Mouse (Mus musculus): Measurements from ENCODE around the gene Mfap5.
"Not testable (repeated sequence)": the region's sequence is repeated elsewhere in the genome, so short reads cannot be mapped to it uniquely, and the experiment has no call there.

Mfap5 gene

DNA sequence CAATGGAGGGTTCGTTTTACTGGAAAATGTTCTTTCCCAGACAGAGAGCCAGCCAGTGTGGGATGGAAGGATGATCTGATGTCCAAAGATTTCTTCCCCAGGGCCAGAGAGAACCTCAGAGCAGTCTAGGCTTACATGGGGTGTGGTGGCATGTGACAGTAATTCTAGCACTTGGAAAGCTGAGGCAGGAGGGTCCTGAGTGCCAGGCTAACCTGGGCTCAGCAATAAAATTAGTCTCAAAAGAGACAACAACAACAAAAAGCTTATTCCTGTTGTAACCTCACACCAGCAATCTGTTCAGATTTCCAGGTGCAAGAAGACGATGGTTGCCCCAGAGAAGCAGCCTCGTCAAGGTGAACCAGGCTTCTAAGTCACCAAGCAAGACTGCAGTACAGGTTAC, at the start of gene Mfap5:
Gene Mfap5, plus strand, starts transcription at position 301 of the 400 bp plus-strand sequence.
- no peak for DNase-seq (ENCODE audit: low spot score in 2 of 2)

DNA sequence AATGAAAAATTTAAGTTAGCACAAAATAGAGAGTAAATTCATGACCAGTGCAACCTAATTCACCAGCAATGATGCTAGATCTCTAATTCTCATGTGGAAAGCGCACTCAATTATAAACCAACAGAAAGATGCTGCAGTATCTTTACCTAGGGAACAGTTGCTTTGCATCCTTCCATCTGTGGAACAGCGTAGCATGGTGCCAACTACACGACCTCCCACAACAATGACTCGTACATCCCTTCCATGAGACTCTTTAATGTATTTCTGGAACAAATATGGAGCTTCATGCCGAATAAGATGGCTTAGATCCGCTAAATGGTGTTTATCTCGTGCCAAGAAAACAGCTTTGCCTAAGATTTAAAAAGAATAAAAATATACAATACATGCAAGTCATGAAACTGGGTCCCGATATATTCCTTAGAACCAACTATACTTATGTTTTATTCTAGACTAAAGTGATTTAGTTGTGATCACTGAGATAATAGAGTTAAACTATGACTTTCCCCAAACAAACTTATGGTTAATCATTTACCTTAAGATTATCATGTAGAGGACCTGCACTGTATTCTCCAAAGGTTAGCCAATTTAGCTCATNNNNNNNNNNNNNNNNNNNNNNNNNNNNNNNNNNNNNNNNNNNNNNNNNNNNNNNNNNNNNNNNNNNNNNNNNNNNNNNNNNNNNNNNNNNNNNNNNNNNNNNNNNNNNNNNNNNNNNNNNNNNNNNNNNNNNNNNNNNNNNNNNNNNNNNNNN, 46.5 kb upstream of the Mfap5 start:
- no peak for DNase-seq (ENCODE audit: low spot score in 2 of 2)

DNA sequence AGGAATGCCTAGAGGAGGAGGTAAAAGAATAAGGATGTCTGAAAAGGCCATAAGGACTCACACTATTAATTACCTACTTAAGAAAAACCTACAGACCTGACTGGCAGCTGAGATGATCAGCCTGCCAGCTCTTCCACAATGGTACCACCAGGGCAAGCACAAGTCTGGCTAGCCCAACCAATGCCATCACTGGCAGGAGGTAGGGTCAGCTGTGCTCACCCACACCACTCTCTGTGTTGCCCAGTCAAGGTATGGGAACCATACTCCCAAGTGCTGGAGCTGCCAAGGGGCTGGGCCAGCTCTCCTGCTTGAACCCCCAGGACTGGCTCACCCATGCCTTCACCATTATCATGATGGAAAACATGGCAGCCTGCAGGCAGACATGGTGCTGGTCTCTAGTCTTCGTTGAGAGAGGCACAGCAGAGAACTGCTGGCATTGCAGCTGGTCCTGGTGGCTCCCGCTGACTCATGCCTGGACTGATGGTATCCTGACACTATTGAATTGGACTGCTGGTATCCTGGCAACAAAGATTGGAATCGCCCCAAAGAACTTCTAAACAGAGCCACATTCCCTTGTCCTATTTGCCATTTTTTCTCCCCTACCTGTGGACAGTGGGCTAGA, 39.4 kb upstream of the Mfap5 start:
- DNase-seq (ENCODE audit: low spot score in 2 of 2), result no peak

DNA sequence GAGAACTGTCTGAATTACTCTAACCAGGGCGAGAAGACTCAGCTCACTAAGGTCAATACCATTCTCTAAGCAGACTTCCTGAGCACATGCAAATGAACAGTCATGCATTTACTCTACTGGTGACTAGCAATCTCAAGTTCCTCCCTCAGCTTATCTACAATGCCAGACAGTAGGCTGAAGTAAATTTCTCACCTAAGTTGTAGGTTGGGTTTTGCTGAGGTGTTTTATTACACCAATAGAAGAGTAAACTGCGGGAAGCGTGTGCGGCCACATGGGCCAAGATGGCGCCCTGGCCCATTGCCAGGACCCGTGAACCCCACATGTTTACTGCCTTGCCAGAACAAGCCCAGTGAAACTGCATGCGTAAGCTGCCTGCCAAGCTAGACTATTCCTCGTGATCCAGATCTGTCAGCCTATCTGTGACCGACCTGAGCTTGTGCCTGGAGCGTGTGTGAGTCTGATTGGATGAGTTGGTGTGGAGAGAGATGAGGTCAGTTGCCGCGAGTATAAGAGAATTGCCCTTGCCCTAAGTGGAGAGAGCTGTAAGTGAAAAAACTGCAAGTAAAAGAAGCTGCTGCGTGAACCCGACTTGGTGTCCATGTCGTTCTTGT, 36.5 kb upstream of the Mfap5 start:
- no peak for DNase-seq (ENCODE audit: low spot score in 2 of 2)

DNA sequence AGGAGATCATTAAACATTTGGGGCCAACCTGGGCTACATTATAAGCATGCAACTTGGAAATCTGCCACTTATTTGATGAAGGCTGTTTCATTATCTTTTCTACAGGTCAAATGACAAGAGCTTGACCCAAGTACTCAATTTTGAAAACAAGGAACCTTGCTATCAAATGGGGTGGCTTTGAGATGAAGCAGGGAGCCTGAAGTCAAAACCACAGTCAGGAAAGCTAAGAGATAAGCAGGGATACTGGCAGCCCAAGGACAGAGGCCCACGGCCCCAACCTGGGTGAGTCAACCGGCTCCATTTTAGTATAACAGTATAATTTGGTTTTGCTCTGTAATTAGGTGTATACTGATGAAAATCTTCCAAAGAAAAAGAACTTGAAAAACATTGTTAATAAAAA, 35.4 kb upstream of the Mfap5 start:
- no peak for DNase-seq (ENCODE audit: low spot score in 2 of 2)

DNA sequence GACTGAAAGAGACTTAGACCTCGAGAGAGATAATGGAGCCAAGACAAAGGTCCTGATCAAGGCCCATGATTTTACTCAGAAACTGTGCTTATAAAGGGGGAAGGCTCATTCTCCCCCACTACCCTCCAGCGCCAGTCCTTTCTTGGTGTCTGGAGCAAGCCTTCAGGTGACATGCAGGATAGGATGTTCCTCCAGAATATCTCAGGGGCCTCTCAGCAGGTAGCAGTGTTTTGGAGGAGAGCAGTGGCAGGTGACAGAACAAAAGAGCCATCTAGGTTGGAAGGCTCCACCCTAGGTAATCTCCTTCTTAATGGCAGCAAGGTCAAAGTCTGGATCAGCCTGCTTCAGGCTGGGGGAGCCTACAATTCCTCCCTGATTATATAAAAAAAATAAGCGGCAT, 34.2 kb upstream of the Mfap5 start:
- not testable (repeated sequence) for DNase-seq (ENCODE audit: low spot score in 2 of 2)

DNA sequence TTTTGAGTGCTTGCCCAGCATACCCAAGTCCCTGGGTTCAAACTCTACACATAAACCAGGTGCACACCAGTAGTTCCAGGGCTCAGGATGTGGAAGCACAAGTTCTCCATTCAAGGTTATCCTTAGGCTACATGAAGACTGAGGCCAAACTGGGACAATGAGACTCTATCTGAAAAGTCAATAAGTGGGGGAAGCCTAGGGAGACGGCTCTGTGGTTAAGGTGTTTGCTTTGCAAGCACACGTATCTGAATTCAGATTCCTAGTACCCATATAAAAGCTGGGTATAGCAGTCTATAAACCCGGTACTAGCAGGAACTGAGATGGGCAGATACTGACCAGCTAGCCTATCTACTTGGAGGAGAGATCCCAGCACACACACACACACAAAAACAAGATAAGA, 27.6 kb upstream of the Mfap5 start:
- no peak for DNase-seq (ENCODE audit: low spot score in 2 of 2)

DNA sequence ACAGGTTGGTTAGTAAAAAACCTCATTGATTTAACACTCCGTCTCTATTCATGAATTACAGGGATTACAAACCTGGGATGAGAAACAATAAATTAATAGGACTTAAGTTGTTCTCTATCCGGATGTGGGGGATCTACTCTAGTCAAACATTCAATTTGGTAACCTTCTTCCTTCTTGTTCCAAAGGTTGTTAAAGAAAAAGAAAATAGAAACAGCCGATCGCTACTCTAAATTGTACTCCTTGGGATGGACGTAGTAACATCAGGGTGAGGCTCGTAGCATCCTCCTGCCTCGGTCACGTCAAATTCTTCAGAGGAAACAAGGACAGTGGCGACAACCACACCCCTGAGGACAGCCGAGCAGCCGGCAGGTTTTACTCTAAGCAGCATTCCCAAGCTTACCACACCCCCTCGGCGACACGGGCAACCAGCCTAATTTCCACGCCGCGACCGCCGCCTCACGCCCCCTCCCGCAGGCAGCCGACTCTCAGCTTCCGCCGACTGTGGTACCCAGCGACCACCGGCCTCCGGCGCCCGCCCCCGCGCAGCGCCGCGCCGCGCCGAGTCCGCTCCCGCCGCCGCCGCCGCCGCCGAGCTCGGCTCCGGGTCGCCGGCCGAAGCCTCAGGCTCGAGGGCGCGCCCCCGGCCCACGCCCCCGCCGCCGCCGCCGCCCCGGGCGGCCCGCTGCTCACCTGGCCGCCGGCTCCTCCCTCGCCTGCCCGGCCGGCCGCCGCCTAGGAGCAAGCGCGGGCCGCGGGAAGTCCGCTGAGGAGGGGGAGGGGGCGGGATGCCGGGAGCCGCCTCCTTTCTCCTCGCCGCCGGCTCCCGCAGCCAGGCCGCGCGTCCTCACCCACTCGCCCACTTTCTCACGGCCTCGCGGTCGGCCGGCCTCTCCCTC, 20.0 kb upstream of the Mfap5 start:
- no peak for DNase-seq (ENCODE audit: low spot score in 2 of 2)

DNA sequence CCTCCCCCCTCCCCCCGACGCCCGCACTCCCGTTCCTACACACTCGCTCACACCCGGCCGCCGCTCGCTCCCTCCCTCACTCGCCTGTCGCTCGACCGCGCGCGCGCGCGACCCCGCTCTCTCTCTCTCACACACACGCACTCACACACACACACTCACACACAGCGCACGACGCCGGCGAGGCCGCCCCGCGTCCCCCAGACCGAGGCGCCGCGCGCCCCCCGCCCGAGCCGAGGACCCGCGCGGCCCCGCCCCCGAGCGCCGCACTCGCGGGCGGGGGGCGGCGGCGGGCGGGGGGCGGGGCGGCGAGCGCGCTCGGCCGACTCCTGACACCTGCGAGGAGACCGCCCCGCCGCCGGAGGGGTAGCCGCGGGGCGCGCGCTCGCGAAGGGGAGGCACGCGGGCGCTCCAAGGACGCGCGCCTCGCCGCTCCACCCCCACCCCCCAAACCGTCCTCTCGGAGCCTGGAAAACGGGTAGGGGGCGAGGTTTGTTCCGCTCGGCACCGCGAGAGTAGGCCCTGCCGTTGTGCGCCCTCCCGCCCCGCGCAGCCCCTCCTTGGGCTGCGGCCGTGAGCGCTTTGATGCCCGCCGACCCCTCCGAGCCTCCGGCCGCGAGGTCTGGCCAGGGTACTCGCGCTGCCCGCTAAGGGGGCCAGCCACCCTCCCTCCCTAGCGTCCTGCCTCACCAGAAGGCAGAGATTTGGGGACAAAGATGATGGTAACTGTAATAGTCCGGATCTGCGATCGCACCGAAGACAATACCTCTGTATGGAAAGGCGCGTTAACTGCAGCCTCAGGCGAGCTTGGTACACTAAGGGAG, 19.1 kb upstream of the Mfap5 start:
- DNase-seq (ENCODE audit: low spot score in 2 of 2), result peak in 1 of 2 experiments; percentile 25

DNA sequence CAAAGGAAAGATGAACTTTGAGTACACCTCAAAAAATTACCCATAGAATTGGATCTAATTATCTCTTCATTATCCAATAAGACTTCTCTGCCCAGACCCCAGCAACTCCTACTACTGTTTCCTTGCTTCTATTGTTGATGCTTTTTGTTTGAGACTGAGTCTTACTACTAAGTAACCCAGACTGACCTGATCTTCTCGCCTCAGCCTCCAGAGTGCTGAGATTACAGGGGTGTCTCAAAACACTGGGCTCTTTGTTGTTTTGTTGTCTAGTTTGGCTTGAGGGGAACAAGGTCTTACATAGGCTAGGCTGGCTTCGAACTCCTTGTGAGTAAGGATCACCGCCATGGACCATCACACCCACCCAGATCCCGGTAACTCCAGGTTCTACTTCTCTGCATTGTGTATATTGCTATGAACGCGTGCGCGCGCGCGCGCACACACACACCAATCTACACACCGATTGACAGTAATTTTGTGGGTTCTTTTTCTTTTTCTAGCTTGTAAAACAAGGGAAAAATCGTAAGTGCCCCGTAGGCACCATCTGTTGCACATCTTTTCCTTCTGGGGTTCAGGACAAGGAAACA, 14.6 kb upstream of the Mfap5 start:
- no peak for DNase-seq (ENCODE audit: low spot score in 2 of 2)

DNA sequence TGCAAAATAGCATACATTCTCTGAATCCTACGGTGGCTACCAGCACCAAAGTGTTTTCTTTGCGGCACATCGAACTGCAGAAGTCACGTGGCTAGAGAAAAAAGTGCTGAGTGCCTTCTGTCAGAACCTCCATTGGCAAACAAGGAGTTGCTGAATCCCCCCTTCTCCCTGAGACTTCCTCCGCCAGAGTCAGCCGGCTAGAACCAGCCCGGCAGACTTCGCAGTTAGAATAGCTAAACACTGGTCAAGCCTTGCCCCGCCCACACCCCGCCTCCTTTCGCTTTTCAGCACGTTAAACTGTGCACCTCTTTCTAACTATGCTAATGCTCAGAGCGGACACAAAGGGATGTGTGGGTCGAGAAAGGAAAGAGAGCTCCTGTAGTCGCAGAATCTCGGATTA, 14.1 kb upstream of the Mfap5 start:
- peak in 1 of 2 experiments; percentile 58 for DNase-seq (ENCODE audit: low spot score in 2 of 2)

DNA sequence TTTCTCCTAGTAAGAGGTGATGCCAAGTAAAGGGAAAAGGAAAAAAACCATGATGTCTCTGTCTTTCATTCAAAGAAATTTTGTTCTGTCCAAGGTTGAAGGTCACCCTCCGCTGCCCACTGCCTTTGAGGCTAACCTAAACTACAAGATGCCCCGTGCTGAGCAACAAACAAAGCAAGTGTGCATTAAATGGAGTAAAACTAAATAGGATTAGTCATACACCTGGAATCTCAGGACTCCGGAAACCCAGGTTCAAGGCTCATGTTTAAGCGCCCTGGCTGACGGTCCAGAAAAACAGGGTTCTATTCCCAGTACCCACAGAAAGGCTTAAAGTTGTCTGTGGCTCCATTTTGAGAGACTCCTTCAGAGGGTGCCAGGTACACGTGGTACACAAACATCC, 13.2 kb upstream of the Mfap5 start:
- no peak for DNase-seq (ENCODE audit: low spot score in 2 of 2)

DNA sequence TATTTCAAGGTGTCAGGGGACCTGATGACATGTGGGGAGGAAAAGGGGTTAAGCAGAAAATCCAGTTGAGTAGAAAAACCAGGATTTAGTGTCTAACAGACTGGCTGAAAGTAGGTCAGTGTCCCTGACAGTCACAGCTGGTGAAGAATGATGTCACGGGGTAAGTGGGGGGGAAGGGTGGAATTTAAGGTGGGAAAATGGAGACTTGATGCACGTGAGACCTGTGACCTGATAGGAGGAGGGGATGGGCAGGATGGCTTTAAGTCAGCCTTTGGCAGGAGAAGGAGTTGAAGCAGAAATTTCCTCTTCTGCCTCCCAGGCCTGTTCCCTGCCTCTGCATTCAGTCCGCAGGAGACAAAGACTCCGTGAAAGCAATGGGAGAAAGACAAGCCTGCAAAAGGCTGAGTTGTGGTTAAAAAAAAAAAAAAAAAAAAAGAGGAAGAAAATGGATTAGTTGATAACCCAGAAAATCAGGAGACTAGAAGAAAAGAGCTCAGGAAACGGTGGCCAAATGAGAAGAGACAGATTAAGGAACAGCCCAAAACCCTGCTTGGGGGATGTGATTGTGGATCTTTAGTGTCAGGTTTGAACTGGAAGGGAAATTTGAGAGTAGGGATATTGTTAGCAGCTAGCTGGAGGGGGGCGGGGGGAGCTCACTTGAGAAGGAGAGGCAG, 11.7 kb upstream of the Mfap5 start:
- DNase-seq (ENCODE audit: low spot score in 2 of 2), result no peak

DNA sequence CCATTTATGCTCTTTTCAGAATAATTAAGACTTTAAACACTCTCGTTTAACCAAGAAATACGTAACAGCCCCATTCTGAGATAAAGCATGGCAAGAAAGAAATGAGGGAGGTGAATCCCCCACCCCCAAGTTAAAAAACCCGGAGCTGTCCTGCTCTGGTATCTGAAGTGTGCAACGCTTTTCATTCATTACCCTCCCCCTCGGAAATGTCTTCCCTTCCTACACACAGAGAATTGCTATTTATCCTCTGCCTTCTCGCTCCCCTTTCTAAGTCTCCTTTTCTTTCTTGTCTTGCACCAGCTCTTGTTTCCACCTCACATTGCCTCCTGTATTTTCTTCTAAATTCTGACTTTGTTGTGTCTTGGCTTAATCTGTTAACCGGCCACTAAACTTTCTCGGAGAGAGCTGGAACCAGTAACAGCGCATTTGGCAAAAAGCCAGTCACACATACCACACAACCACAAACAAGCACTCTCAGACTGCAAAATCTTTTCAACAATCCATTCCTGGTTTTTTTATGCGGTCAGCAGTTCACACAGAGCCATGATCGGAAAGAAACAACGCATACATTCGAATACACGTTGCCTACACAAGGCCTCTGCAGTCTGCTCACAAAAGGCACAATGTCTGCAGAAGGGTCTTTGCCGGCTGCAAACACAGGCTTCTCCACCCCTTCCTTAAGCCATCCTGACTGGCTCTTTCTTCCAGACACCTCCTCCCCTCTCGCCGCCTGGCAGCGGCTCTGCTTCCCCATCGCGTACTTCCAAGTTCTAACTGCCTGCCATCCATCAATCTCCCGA, 10.4 kb upstream of the Mfap5 start:
- no peak for DNase-seq (ENCODE audit: low spot score in 2 of 2)

DNA sequence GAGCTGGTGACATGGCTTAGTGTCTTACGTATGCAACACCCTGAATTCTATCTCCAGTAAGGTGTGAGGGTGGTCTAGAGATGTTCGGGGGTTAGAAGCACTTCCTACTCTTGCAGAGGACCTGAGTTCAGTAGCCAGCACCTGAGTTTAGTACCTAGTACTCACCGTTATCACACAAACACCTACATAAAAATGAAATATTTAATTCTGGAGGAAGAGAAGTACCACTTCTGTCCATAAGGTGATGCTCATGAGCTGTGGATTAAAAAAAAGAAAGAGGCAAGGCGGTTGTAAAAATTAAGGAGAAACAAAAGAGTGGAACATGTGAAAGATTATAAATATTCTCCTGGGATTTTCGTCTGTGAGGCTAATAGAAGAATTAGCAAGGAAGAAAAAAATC, 9.1 kb upstream of the Mfap5 start:
- DNase-seq (ENCODE audit: low spot score in 2 of 2), result no peak

DNA sequence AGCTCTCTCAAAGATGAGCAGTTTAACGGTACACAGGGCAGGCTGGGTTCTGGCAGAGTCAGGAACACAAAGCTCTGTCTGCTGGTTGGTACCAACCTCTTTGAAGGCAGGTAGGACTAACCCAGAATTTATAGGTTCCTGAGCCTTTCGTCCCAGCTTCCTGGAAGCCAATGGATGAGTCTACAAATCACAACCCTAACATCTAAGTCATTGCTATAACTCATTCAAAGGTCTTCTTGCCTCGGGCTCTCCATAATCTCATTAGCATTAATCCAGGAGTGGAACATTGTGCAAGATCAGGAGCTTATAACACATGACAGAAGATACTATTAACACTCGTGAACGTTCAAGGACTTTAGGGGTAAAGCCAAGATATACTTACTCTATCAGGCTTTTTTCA, 7.0 kb upstream of the Mfap5 start, which contains the start of gene Rimklb:
Gene Rimklb, minus strand, starts transcription at position 101 of the 400 bp plus-strand sequence.
- no peak for DNase-seq (ENCODE audit: low spot score in 2 of 2)

DNA sequence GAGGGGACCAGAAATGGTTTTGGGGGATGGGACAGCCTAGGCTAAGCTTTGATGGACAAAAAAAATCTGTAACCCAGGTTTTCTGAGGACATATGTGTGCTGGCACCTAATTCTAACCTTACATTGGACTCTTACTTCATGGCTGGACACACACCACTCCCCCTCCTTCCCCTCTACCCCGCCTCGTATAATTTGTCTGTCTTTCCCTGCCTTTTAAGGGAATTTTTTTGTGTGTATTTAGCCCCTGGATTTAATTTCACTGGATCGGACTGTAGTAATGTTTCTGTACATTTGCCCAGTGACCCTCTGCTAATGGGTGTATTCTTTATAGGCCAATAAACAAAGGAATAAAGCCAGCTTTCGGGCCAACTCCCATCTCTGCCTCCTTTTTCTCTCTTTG, 604 bp upstream of the Mfap5 start:
- DNase-seq (ENCODE audit: low spot score in 2 of 2), result no peak

DNA sequence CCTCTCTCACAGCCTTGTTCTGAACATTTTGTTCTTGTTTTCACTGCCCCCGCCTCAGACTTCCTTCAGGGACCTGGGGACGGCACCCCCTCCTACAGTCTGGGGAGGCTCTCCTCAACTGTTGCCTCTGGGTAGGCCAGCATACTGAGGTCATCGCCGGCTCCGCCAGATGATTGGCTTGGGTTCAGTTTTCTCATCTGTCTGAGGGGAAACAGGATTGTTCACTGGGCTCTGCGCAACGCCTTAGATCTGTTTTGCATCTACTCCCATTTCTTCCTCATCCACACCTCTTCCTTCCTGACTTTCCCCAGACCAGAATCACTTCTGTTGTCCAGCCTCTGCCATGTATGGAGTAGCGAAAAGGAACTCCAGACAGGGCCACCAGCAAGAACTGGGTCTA, 2.8 kb downstream of the Mfap5 start:
- no peak for DNase-seq (ENCODE audit: low spot score in 2 of 2)

Data from spleen, postnatal 10 days (tissue).